Mouse (Mus musculus): Measurements from ENCODE around the gene Kctd12b. TPM values are rescaled to one million over a fixed set of nuclear protein-coding genes. Genes with fewer than 3 reads are reported as not detected.
A peak's percentile ranks its signal among the peaks of the same experiment; 100 is the strongest.
"Not testable (repeated sequence)": the region's sequence is repeated elsewhere in the genome, so short reads cannot be mapped to it uniquely, and the experiment has no call there.

Gene Kctd12b
- 7.7 and 8.3 TPM in 2 replicates for polyA plus RNA-seq (2015; fragmentation: Nextera tagmentation; extraction: Ambion mirVana)

DNA sequence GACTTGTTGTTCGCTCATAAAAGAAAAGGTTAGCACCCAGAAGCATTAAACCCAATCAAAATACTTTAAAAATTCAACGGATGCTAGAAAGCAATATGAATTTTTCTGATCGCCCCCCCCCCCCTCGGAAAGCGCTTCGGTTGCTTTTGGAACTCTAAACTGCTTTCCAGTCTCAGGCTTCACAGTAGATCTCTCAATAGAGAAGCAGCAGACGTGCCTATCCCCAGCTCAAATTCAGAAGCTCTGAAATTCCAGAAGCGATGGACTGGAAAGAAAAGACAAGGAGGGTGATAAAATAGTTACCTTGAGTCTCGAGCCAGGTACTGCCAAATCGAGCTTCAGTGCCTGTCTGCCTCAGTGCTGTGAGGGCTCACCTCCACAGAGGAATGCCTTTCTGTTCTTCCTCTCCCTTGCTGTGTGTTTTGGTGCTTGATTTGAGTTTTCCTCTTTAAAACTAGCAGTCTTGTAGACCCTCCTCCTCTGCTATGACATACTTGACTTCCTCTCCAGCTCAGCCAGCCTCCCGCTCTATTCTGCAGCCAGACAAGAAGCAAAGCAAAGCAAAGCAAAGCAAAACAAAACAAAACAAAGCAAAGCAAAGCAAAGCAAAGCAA lies at the start of gene Kctd12b:
Kctd12b (minus strand) TSS at position 610 of the 614 bp plus-strand sequence.
- ATAC-seq (ENCODE audit: insufficient number of reproducible peaks, low FRiP score, low TSS enrichment, low read depth), result no peak
- Histone ChIP-seq H3K27me3 (no peaks in the 10 kb centered on the region), H3K36me3 (no peaks in the 10 kb centered on the region), H3K4me2 (peak within 1 kb of the TSS; percentile 29), H3K9me3 (no peaks in the 10 kb centered on the region), H3K9ac (no peak within 1 kb of the TSS), H3K4me3 (peak within 1 kb of the TSS; percentile 38), H3K27ac (peak within 1 kb of the TSS; percentile 73), H3K4me1 (no peaks in the 10 kb centered on the region)
- WGBS, result 31% methylated on average over 11 of the region's 11 CpGs

DNA sequence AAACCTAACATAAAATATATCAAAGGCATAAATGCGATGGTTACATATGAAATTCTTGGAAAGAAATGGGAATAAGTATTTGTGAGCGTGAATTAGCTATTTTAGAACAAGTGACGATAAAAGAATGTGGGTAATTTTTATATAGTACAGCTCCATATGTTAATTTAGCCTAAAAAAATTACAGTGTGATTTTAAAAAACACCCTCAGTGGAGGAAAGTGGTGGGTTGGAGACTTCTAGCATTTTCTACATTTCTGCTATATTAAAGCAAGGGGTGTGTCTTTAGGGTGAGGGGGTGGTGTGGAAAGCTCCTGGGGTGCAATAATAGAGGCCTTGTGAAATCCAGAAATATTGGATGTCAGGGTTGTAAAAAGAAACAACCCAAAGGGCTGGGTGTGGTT lies 46.3 kb upstream of the Kctd12b start:
- Histone ChIP-seq H3K9ac (no peak overlapping the region), H3K4me1 (no peaks in the 10 kb centered on the region), H3K4me2 (no peak overlapping the region), H3K27me3 (no peaks in the 10 kb centered on the region), H3K9me3 (no peaks in the 10 kb centered on the region), H3K27ac (no peak overlapping the region), H3K4me3 (no peak overlapping the region), H3K36me3 (no peaks in the 10 kb centered on the region)
- 59% methylated on average over 3 of the region's 3 CpGs for WGBS
- ATAC-seq (ENCODE audit: insufficient number of reproducible peaks, low FRiP score, low TSS enrichment, low read depth), result no peak

DNA sequence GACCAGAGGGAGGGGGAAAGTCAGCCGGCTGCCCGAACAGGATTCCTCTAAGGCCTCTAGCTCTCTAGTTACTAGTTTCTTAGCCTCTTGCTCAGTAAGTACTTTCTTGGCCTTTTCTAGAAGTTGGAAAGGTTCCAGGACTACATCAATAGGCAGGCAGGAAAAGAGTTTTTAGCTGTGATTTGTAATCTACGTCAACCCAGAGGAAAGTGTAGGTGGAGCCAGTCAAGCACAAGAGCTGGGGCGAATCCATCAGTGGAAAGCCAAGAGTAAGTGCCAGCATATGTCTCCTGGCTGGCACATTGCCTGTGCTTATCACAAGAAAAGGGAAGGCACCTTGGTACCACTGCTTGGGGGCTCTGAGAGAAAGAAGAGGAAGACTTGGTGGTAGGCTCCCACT lies 39.5 kb upstream of the Kctd12b start:
- no peak overlapping the region for H3K27ac ChIP-seq
- H3K9me3 ChIP-seq, result no peaks in the 10 kb centered on the region
- H3K27me3 ChIP-seq, result no peaks in the 10 kb centered on the region
- ATAC-seq (ENCODE audit: insufficient number of reproducible peaks, low FRiP score, low TSS enrichment, low read depth), result no peak
- no peaks in the 10 kb centered on the region for H3K4me1 ChIP-seq
- H3K36me3 ChIP-seq, result no peaks in the 10 kb centered on the region
- H3K9ac ChIP-seq, result no peak overlapping the region
- no peak overlapping the region for H3K4me3 ChIP-seq
- 70% methylated on average over 4 of the region's 4 CpGs for WGBS
- H3K4me2 ChIP-seq, result no peak overlapping the region

DNA sequence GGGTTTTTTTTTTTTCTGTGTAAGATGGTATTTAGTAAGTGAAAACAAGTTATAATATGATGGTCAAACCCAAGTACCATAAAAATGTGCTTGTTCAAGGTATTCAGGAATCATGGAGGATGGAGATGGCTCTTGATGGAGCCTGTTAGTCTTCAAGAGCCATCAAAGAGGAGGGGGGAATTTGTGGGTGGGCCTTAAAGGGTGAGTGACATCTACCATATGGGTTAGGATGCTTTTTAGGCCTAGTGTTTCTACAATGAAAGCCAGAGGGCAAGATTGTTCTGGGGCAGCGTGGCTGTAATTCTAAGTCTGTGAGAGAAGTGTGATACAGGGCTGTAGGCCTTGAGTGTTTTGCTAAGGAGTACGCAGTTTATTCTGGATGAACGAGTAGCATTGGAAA lies 28.2 kb upstream of the Kctd12b start:
- WGBS, result 32% methylated on average over 3 of the region's 3 CpGs
- Histone ChIP-seq H3K4me3 (peak overlapping the region; percentile 54), H3K4me2 (peak overlapping the region; percentile 39), H3K36me3 (no peaks in the 10 kb centered on the region), H3K27me3 (no peaks in the 10 kb centered on the region), H3K9ac (no peak overlapping the region), H3K27ac (no peak overlapping the region; the same call in 1 of the 2 replicates), H3K4me1 (no peaks in the 10 kb centered on the region), H3K9me3 (no peaks in the 10 kb centered on the region)
- ATAC-seq (ENCODE audit: insufficient number of reproducible peaks, low FRiP score, low TSS enrichment, low read depth), result no peak

DNA sequence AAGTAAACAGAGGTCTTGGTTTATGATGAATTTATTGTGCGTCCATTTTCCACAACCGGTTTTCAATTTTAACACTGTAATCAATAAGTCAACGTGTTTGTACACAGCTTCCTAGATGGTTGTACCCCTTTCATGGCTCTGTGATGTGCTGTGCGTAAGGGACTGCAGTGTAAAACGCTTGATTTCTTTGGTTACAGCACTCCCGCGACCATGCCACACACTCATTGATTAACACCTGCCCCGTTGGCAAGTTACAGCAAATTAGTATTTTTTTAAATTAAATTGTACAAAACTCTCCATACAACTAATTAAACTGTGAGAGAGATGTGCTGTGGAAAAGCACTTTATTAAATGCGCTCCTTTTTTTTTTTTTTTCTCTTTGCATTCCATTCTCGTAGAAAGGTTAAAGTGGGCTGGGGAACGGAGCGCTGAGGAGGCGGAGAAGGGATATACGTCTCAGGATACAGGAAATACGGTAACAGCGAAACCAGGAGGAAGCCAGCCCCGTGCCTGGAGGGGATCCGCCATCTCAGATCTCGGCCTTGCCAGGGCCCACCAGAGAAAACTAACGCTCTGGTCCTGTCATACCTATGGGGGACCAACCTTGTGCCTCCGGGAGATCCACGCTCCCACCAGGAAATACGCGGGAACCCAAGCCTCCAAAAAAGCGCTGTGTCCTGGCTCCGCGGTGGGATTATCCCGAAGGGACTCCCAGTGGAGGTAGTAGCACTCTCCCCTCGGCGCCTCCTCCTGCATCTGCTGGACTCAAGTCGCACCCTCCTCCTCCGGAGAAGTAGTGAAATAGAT lies 27.1 kb upstream of the Kctd12b start, which contains the start of gene Nbdy:
Nbdy (plus strand) TSS at position 481 of the 807 bp plus-strand sequence.
- Histone ChIP-seq H3K27ac (peak within 1 kb of the TSS; percentile 86), H3K4me1 (no peaks in the 10 kb centered on the region), H3K9ac (peak within 1 kb of the TSS; percentile 50), H3K4me3 (peak within 1 kb of the TSS; percentile 54), H3K4me2 (peak within 1 kb of the TSS; percentile 45), H3K36me3 (no peaks in the 10 kb centered on the region), H3K9me3 (no peaks in the 10 kb centered on the region), H3K27me3 (no peaks in the 10 kb centered on the region)
- WGBS, result 13% methylated on average over 32 of the region's 32 CpGs
- peak; percentile 74; the same call in 1 of the 2 replicates for ATAC-seq (ENCODE audit: insufficient number of reproducible peaks, low FRiP score, low TSS enrichment, low read depth)

DNA sequence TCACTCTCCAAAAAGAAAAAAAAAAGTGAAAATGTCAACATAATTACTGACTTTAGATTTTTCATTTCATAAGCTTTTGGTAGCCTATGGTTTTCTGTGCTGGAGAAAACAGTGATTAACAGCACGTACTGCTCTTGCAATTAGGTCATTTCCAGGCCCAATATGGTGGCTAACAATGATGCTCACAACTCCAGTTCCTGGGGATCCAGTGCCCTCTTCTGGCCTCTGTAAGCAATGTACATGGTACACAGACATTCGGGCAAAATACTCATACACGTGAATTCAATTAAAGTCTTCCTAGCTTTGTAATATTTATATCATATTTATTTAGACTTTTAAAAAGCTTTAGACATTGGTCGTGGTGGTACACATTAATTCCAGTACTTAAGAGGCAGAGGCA lies 23.4 kb upstream of the Kctd12b start:
- Histone ChIP-seq H3K4me2 (no peak overlapping the region), H3K9me3 (no peaks in the 10 kb centered on the region), H3K4me1 (no peaks in the 10 kb centered on the region), H3K4me3 (no peak overlapping the region), H3K36me3 (no peaks in the 10 kb centered on the region), H3K27me3 (no peaks in the 10 kb centered on the region), H3K9ac (no peak overlapping the region), H3K27ac (no peak overlapping the region)
- 34% methylated on average over 4 of the region's 4 CpGs for WGBS
- ATAC-seq (ENCODE audit: insufficient number of reproducible peaks, low FRiP score, low TSS enrichment, low read depth), result no peak

DNA sequence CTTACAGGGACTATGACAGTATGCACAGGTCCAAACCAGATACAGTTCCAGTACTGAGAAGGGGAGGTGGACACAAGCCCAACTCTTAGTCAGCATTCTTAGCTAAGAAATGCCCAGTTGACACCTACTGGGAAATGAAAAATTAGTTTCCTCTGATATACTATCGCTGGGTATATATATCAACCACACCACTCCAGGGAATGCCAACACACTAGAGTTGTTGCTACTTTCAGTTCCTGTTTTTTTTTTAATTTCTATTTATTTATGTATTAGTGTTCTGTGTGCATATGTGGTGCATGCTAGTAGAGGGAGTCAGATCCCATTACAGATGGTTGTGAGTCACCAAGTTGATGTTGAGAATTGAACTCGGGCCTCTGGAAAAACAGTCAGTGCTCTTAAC lies 20.5 kb upstream of the Kctd12b start:
- Histone ChIP-seq H3K27ac (no peak overlapping the region), H3K9me3 (no peaks in the 10 kb centered on the region), H3K36me3 (no peaks in the 10 kb centered on the region), H3K27me3 (no peaks in the 10 kb centered on the region), H3K4me3 (no peak overlapping the region), H3K4me1 (no peaks in the 10 kb centered on the region), H3K9ac (no peak overlapping the region), H3K4me2 (no peak overlapping the region)
- no peak for ATAC-seq (ENCODE audit: insufficient number of reproducible peaks, low FRiP score, low TSS enrichment, low read depth)
- WGBS, result 74% methylated on average over 2 of the region's 2 CpGs

DNA sequence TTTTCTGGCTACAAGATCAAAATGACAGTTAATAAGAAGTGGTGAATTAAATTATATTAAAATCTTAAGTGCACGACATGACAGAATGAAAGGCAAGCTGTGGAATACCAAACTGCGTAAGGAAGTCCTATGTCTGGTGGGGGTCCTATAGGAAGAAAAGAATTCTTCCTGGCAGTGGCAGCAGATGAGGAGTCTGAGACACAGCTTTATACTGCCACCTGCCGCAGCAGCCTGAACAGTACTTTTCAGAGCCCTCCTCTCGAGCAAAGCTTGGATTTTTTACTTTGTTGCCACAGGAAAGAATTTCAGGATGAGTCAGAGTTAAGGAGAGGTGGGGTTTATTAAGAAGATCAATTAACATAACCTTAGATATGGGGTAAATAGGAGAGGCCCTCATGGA lies 11.5 kb upstream of the Kctd12b start:
- WGBS, result 33% methylated on average over 4 of the region's 4 CpGs
- no peaks in the 10 kb centered on the region for H3K4me1 ChIP-seq
- no peak overlapping the region for H3K9ac ChIP-seq
- no peaks in the 10 kb centered on the region for H3K27me3 ChIP-seq
- no peak overlapping the region for H3K4me3 ChIP-seq
- no peak overlapping the region for H3K27ac ChIP-seq
- H3K36me3 ChIP-seq, result no peaks in the 10 kb centered on the region
- H3K9me3 ChIP-seq, result no peaks in the 10 kb centered on the region
- no peak overlapping the region for H3K4me2 ChIP-seq
- ATAC-seq (ENCODE audit: insufficient number of reproducible peaks, low FRiP score, low TSS enrichment, low read depth), result no peak

DNA sequence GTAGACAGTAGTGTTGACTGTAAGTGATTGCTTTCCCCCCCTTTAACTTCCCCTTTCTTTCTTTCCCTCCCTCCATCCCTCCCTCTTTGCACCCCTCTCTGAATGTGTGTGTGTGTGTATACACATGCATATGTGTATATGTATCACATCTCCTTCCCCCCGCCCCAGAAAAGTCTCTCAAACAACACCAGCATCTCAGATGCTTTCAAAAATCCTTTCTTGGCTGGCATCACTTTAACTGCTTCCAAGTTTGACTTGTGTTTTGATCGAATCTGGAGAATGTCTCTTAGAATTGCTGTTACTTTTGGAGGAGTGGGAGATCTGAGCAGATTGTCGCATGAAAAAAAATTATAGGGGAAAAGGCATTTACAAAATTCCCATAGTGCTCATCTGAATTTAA lies 4.3 kb upstream of the Kctd12b start:
- no peak for ATAC-seq (ENCODE audit: insufficient number of reproducible peaks, low FRiP score, low TSS enrichment, low read depth)
- Histone ChIP-seq H3K4me2 (no peak overlapping the region), H3K4me3 (no peak overlapping the region), H3K27me3 (no peaks in the 10 kb centered on the region), H3K9me3 (no peaks in the 10 kb centered on the region), H3K4me1 (no peaks in the 10 kb centered on the region), H3K9ac (no peak overlapping the region), H3K27ac (no peak overlapping the region), H3K36me3 (no peaks in the 10 kb centered on the region)
- WGBS, result 75% methylated on average over 3 of the region's 3 CpGs

DNA sequence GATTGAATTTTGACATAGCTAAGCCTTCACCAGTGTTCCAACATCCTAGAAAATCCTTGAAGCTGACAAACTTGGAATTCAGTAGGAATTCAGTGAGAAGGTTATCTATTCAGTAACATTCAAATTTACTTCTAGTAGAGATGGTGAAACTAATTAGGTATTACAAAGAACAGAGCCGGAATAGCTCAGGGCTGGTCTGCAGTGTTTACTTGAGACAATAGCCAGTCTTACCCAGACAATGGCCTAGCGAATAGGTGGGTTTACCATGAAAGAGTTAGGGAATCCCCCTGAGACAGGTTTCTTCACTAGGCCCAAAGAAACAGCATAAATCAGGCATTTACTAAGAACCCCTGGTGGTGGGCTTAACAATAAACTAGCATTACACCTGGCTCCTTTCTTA lies 28.0 kb downstream of the Kctd12b start:
- whole genome bisulfite sequencing, result 58% methylated on average over 2 of the region's 2 CpGs

DNA sequence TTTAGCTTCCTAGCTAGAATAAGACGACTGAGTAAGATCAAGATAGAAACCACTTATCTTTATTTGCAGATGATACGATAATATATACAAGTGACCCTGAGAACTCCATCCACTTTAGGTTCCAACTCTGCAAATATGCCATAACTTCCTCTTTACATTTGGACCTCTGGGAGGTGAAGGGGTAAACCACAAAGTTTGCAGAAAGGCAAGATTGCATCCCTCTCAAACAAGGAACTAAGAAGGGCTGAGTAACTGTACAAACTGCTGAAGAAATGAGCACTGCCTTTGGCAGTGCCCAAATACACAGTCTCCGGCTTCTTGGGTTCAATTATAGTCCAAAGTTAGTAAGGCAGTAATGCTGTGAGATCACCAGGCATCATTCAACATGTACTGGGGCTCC lies 31.3 kb downstream of the Kctd12b start:
- Histone ChIP-seq H3K9ac (no peak overlapping the region), H3K9me3 (no peaks in the 10 kb centered on the region), H3K27ac (no peak overlapping the region), H3K4me2 (no peak overlapping the region), H3K36me3 (no peaks in the 10 kb centered on the region), H3K4me3 (no peak overlapping the region), H3K27me3 (no peaks in the 10 kb centered on the region), H3K4me1 (no peaks in the 10 kb centered on the region)
- no peak for ATAC-seq (ENCODE audit: insufficient number of reproducible peaks, low FRiP score, low TSS enrichment, low read depth)
- WGBS, result 76% methylated on average over 3 of the region's 3 CpGs

More for the DNA sequence above, 28.0 kb downstream of the Kctd12b start:
- not testable (repeated sequence) for ATAC-seq (ENCODE audit: insufficient number of reproducible peaks, low FRiP score, low TSS enrichment, low read depth); H3K27ac ChIP-seq; H3K4me2 ChIP-seq; H3K9me3 ChIP-seq; H3K9ac ChIP-seq; H3K4me3 ChIP-seq; H3K27me3 ChIP-seq; H3K4me1 ChIP-seq; H3K36me3 ChIP-seq

DNA sequence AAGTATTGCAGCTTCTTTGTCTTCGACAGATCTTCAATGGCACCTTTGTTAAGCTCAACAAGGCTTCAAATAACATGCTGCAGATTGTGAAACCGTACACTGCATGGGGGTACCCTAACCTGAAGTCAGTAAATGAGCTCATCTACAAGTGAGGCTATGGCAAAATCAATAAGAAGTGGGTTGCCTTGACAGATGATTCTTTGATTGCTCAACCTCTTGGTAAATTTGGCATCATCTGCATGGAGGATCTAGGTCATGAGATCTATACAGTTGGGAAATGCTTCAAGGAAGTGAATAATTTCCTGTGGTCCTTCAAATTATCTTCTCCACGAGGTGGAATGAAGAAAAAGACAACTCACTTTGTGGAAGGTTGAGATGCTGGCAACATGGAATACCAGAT lies 39.2 kb downstream of the Kctd12b start:
- no peaks in the 10 kb centered on the region for H3K4me1 ChIP-seq
- H3K27ac ChIP-seq, result no peak overlapping the region
- no peaks in the 10 kb centered on the region for H3K27me3 ChIP-seq
- WGBS, result 64% methylated on average over 3 of the region's 3 CpGs
- no peaks in the 10 kb centered on the region for H3K9me3 ChIP-seq
- no peak for ATAC-seq (ENCODE audit: insufficient number of reproducible peaks, low FRiP score, low TSS enrichment, low read depth)
- no peak overlapping the region for H3K4me2 ChIP-seq
- H3K9ac ChIP-seq, result no peak overlapping the region
- H3K36me3 ChIP-seq, result no peaks in the 10 kb centered on the region
- no peak overlapping the region for H3K4me3 ChIP-seq
